ENCODE assay signal across 7 mouse cellular contexts in genomic region chr7:4924891-4925301, GRCm38 (mm10). TPM values are rescaled to one million over a fixed set of nuclear protein-coding genes. Genes with fewer than 3 reads are reported as not detected.
DNase-seq lines count a peak whose midpoint lies in the region; ATAC-seq and TF ChIP-seq lines count a peak whose summit lies in the region.

No protein-coding gene starts in this region.

- no peaks in the 10 kb centered on the region for H3K27me3 ChIP-seq in hindbrain, postnatal 0 days (ENCODE audit: insufficient read depth, low read length)
- no peaks in the 10 kb centered on the region for H3K27me3 ChIP-seq in myocyte (ENCODE audit: control insufficient read depth, insufficient read depth, insufficient read length)
- H3K27me3 ChIP-seq in thymus, adult 2 months (ENCODE audit: control insufficient read depth, insufficient read depth, low read length), result peaks cover 11% of the 10 kb centered on the region

- 6% methylated on average over 3 of the region's 4 CpGs for WGBS in hindbrain, postnatal 0 days
- 14% methylated on average over 4 of the region's 4 CpGs for WGBS in thymus, adult 2 months

- no peak overlapping the region for H3K4me3 ChIP-seq in hindbrain, postnatal 0 days (ENCODE audit: low read length)
- H3K4me3 ChIP-seq in myocyte, result peak overlapping the region; percentile 7
- H3K4me3 ChIP-seq in thymus, adult 2 months (ENCODE audit: control insufficient read depth, insufficient read depth, low read length), result no peak overlapping the region

- peaks cover 31% of the 10 kb centered on the region for H3K4me1 ChIP-seq in hindbrain, postnatal 0 days (ENCODE audit: insufficient read depth, low read length)
- H3K4me1 ChIP-seq in thymus, adult 2 months (replicated peaks; ENCODE audit: control insufficient read depth, insufficient read depth, low read length), result peaks cover 14% of the 10 kb centered on the region

- TF ChIP-seq CTCF in hindbrain, postnatal 0 days (IDR thresholded peaks at IDR 0.05; ENCODE audit: low read depth), result no peak
- TF ChIP-seq CTCF in thymus, adult 2 months (IDR thresholded peaks at IDR 0.05; ENCODE audit: borderline replicate concordance, control insufficient read depth, extremely low read depth, insufficient read depth, low read length, poor library complexity), result no peak

- no peaks in the 10 kb centered on the region for H3K9me3 ChIP-seq in hindbrain, postnatal 0 days (ENCODE audit: low read length)

- H3K4me2 ChIP-seq in hindbrain, postnatal 0 days (ENCODE audit: low read depth, low read length), result no peak overlapping the region
- H3K4me2 ChIP-seq in myocyte (ENCODE audit: low read depth), result peak overlapping the region; percentile 84

- peak overlapping the region; percentile 96 for H3K27ac ChIP-seq in hindbrain, postnatal 0 days
- H3K27ac ChIP-seq in thymus, adult 2 months (ENCODE audit: control insufficient read depth, insufficient read depth, low read length), result no peak overlapping the region

- peaks cover 10% of the 10 kb centered on the region; the same call in 1 of the 2 replicates for H3K36me3 ChIP-seq in hindbrain, postnatal 0 days (ENCODE audit: insufficient read depth, low read length)
- H3K36me3 ChIP-seq in myocyte (ENCODE audit: control insufficient read depth, insufficient read depth), result no peaks in the 10 kb centered on the region
- peaks cover 9% of the 10 kb centered on the region; the same call in 1 of the 2 replicates for H3K36me3 ChIP-seq in thymus, adult 2 months (ENCODE audit: control insufficient read depth, insufficient read depth, low read length)

- ATAC-seq in hindbrain, postnatal 0 days, result no peak

- DNase-seq in MN1 (ENCODE audit: low spot score), result peak; percentile 87
- DNase-seq in adrenal gland, postnatal 36 days, result peak; percentile 61 to 71
- peak; percentile 29 to 61 for DNase-seq in gastrocnemius, adult 8-10 months (ENCODE audit: low spot score in 2 of 2)
- peak; percentile 16 for DNase-seq in hindbrain, postnatal 0 days (ENCODE audit: low spot score)
- DNase-seq in thymus, adult 2 months, result no peak
- no peak for DNase-seq in cerebellum, postnatal 25 days

- no peak overlapping the region for H3ac ChIP-seq in myocyte (ENCODE audit: control insufficient read depth, insufficient read length)

- TF ChIP-seq POLR2A in myocyte (IDR thresholded peaks at IDR 0.05; ENCODE audit: insufficient read length, low read depth), result no peak
- no peak for TF ChIP-seq POLR2A in thymus, adult 2 months (IDR thresholded peaks at IDR 0.05; ENCODE audit: control insufficient read depth, extremely low read depth, insufficient read depth, low read length, poor library complexity)

- H3K79me2 ChIP-seq in myocyte (ENCODE audit: control insufficient read depth, insufficient read depth), result no peaks in the 10 kb centered on the region

- H3K9ac ChIP-seq in hindbrain, postnatal 0 days (replicated peaks; ENCODE audit: low read length), result no peak overlapping the region

TF ChIP-seq in myocyte, 11 proteins besides CTCF, POLR2A, EP300 and RAD21:
- TF ChIP-seq MAX (IDR thresholded peaks at IDR 0.05; ENCODE audit: low read depth) (no peak), POLR2AphosphoS2 (IDR thresholded peaks at IDR 0.05; ENCODE audit: insufficient read length, low read depth) (no peak), MYOD1 (IDR thresholded peaks at IDR 0.05; ENCODE audit: control insufficient read depth in 1 of 3, insufficient read length in 2 of 3, low read depth in 2 of 3) (peak in 2 of 3 experiments; percentile 78 to 79), REST (IDR thresholded peaks at IDR 0.05; ENCODE audit: insufficient read depth, insufficient read length) (no peak), MYOG (IDR thresholded peaks at IDR 0.05; ENCODE audit: control insufficient read depth in 1 of 3, insufficient read depth in 1 of 3, insufficient read length in 2 of 3, low read depth in 2 of 3) (peak in 2 of 3 experiments; percentile 16 to 62), E2F4 (IDR thresholded peaks at IDR 0.05; ENCODE audit: insufficient read depth) (no peak), TCF12 (IDR thresholded peaks at IDR 0.05; ENCODE audit: insufficient read depth, poor library complexity, severe bottlenecking) (peak; percentile 11), CEBPB (IDR thresholded peaks at IDR 0.05; ENCODE audit: insufficient read depth, poor library complexity, severe bottlenecking) (no peak)

RNA-seq across cellular contexts. Expression of gene Ssc5d, which starts 0.7 kb away (rescaled TPM):
- 1 to 10 TPM; 1.7 to 2.7 TPM for total RNA-seq in adrenal gland, postnatal 36 days (2021)
- 1 to 10 TPM; 1.9 to 4.6 (median 2.5) TPM for total RNA-seq in gastrocnemius, adult 8-10 months (2022)
- 2.5 and 2.8 TPM in 2 replicates for total RNA-seq in hindbrain, postnatal 0 days (2014; rRNA removed)
- polyA plus RNA-seq in hindbrain, postnatal 0 days (2015; fragmentation: Nextera tagmentation; extraction: Ambion mirVana), result 0.77 and 1.0 TPM in 2 replicates
- polyA plus RNA-seq in myocyte (2012; fragmentation: generic; extraction: Trizol), result 13.6 TPM
- 1.0 and 1.1 TPM in 2 replicates for polyA plus RNA-seq in thymus, adult 2 months (2012; rRNA removed)

RNA-seq across cellular contexts. Expression of gene Nat14, which starts 3.1 kb away (rescaled TPM):
- 10 to 100 TPM in 1 of 2 experiments, 1 to 10 TPM in 1; 7.1 to 11.5 TPM for total RNA-seq in adrenal gland, postnatal 36 days (2021)
- total RNA-seq in gastrocnemius, adult 8-10 months (2022), result 1 to 10 TPM; 4.2 to 5.2 (median 4.6) TPM
- total RNA-seq in hindbrain, postnatal 0 days (2014; rRNA removed), result 24.2 and 32.3 TPM in 2 replicates
- polyA plus RNA-seq in hindbrain, postnatal 0 days (2015; fragmentation: Nextera tagmentation; extraction: Ambion mirVana), result 27.5 and 29.4 TPM in 2 replicates
- 3.1 TPM for polyA plus RNA-seq in myocyte (2012; fragmentation: generic; extraction: Trizol)
- 4.4 and 5.9 TPM in 2 replicates for polyA plus RNA-seq in thymus, adult 2 months (2012; rRNA removed)

RNA-seq across cellular contexts. Expression of gene Zfp628, which starts 9.9 kb away (rescaled TPM):
- 10 to 100 TPM; 13.7 to 15.5 TPM for total RNA-seq in adrenal gland, postnatal 36 days (2021)
- total RNA-seq in gastrocnemius, adult 8-10 months (2022), result 10 to 100 TPM in 2 of 4 experiments, 1 to 10 TPM in 2; 8.3 to 10.7 (median 9.7) TPM
- total RNA-seq in hindbrain, postnatal 0 days (2014; rRNA removed), result 12.5 and 12.7 TPM in 2 replicates
- 5.2 and 5.7 TPM in 2 replicates for polyA plus RNA-seq in hindbrain, postnatal 0 days (2015; fragmentation: Nextera tagmentation; extraction: Ambion mirVana)
- 8.0 TPM for polyA plus RNA-seq in myocyte (2012; fragmentation: generic; extraction: Trizol)
- 40.2 and 51.2 TPM in 2 replicates for polyA plus RNA-seq in thymus, adult 2 months (2012; rRNA removed)

RNA-seq across cellular contexts. Expression of gene Gm36210, which starts 18.6 kb away (rescaled TPM):
- not detected for total RNA-seq in adrenal gland, postnatal 36 days (2021)
- total RNA-seq in gastrocnemius, adult 8-10 months (2022), result under 1 TPM in 3 of 4 experiments, not detected in 1; 0.29 to 0.81 (median 0.48) TPM
- 0.31 and 3.3 TPM in 2 replicates for total RNA-seq in hindbrain, postnatal 0 days (2014; rRNA removed)
- polyA plus RNA-seq in hindbrain, postnatal 0 days (2015; fragmentation: Nextera tagmentation; extraction: Ambion mirVana), result 0.30 and 0.45 TPM in 2 replicates
- not detected for polyA plus RNA-seq in myocyte (2012; fragmentation: generic; extraction: Trizol)
- polyA plus RNA-seq in thymus, adult 2 months (2012; rRNA removed), result 0.15 and 0.17 TPM in 2 replicates

RNA-seq across cellular contexts. Expression of gene Sbk2, which starts 39.3 kb away (rescaled TPM):
- total RNA-seq in adrenal gland, postnatal 36 days (2021), result under 1 TPM; 0.36 to 0.89 TPM
- total RNA-seq in gastrocnemius, adult 8-10 months (2022), result 10 to 100 TPM; 55.4 to 88.7 (median 62.8) TPM
- 0.31 TPM in 1 of 2 replicates, not detected in the other for total RNA-seq in hindbrain, postnatal 0 days (2014; rRNA removed)
- not detected in 2 replicates for polyA plus RNA-seq in hindbrain, postnatal 0 days (2015; fragmentation: Nextera tagmentation; extraction: Ambion mirVana)
- 7.1 TPM for polyA plus RNA-seq in myocyte (2012; fragmentation: generic; extraction: Trizol)
- 1.5 and 5.4 TPM in 2 replicates for polyA plus RNA-seq in thymus, adult 2 months (2012; rRNA removed)

Comparison
In these comparisons a context has a peak if more than half of its experiments do, and no peak if none do; other contexts are left out.
1. DNase-seq: peak in MN1 (single experiment), adrenal gland, postnatal 36 days (2 of 2), gastrocnemius, adult 8-10 months (2 of 2) and hindbrain, postnatal 0 days (single experiment); none in thymus, adult 2 months (single experiment) and cerebellum, postnatal 25 days (0 of 2).